21 mouse cellular contexts compared by ENCODE assay signal in the genomic region with DNA sequence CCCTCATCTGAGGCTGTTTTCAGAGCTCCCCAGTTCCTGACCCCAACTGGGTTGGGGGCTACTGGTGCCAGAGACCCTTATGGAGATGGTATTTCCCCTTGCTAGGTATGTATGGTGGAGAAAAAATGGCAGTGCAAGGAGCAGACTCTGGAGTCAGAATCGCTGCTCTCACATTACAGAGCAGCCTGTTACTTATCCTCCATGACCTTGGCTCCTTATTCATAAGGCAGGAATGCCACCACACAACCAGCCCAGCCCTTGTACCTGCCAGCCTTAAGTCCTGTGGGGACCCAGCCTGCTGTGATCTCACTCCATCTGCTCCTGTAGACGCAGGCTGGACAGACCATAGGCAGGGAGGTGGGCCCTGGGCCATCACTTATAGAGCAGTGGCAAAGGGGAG. TPM values are rescaled to one million over a fixed set of nuclear protein-coding genes. Genes with fewer than 3 reads are reported as not detected.
A peak's percentile ranks its signal among the peaks of the same experiment; 100 is the strongest.
DNase-seq lines count a peak whose midpoint lies in the region; ATAC-seq and TF ChIP-seq lines count a peak whose summit lies in the region.
"Had no signal": no experiment of that assay in that cellular context is flagged by ENCODE, and none has a peak within 500 bp of the region (broad histone marks: within the 10 kb centered on the region; RNA-seq: fewer than 3 reads in every experiment).

No protein-coding gene starts in this region.

- no peak for TF ChIP-seq POLR2A in kidney, adult 2 months (IDR thresholded peaks at IDR 0.05; ENCODE audit: low read depth, low read length)

- no peaks in the 10 kb centered on the region for H3K9me3 ChIP-seq in kidney, embryonic 16.5 days (ENCODE audit: low read length)
- H3K9me3 ChIP-seq: forebrain, embryonic 10.5 days; forebrain, embryonic 13.5 days; heart, embryonic 13.5 days; hindbrain, embryonic 12.5 days; hindbrain, embryonic 15.5 days had no signal

- peak; percentile 48 for DNase-seq in adrenal gland, adult 2 months
- no peak for DNase-seq in adrenal gland, postnatal 25 days
- DNase-seq in kidney, adult 2 months = peak; percentile 21
- DNase-seq in urinary bladder, postnatal 14 days (ENCODE audit: low spot score) = peak; percentile 41
- DNase-seq in urinary bladder, postnatal 10 days (ENCODE audit: low spot score) = no peak
- peak; percentile 44 for DNase-seq in NIH3T3 (ENCODE audit: low read depth)
- DNase-seq in right cerebral cortex, postnatal 4 days = no peak
- DNase-seq: cerebellum, adult 18-20 months; cerebellum, adult 9-10 months; cerebellum, postnatal 14 days; gastrocnemius, postnatal 14 days; heart, adult 18-20 months had no signal

- H3K4me3 ChIP-seq in kidney, adult 2 months (ENCODE audit: insufficient read depth, low read depth, low read length) = no peak overlapping the region
- no peak overlapping the region for H3K4me3 ChIP-seq in kidney, embryonic 16.5 days (ENCODE audit: low read length)
- H3K4me3 ChIP-seq: forebrain, embryonic 10.5 days; forebrain, embryonic 13.5 days; heart, embryonic 13.5 days; hindbrain, embryonic 12.5 days; hindbrain, embryonic 15.5 days had no signal

- no peak for TF ChIP-seq CTCF in kidney, adult 2 months (conservative IDR thresholded peaks at IDR 0.05; ENCODE audit: insufficient read depth, insufficient read length, low read depth, low read length)

- no peak overlapping the region for H3K9ac ChIP-seq in kidney, embryonic 16.5 days (replicated peaks; ENCODE audit: low read length)
- H3K9ac ChIP-seq: forebrain, embryonic 13.5 days; heart, embryonic 13.5 days; hindbrain, embryonic 12.5 days; hindbrain, embryonic 15.5 days had no signal

- H3K27me3 ChIP-seq in kidney, adult 2 months (replicated peaks; ENCODE audit: control insufficient read depth, insufficient read depth, low read length) = no peaks in the 10 kb centered on the region
- no peaks in the 10 kb centered on the region for H3K27me3 ChIP-seq in kidney, embryonic 16.5 days (ENCODE audit: insufficient read depth, low read length)
- H3K27me3 ChIP-seq: forebrain, embryonic 13.5 days; heart, embryonic 13.5 days; hindbrain, embryonic 12.5 days; hindbrain, embryonic 15.5 days had no signal

- WGBS in kidney, adult 2 months = 50% methylated on average over 2 of the region's 2 CpGs
- 83% methylated on average over 2 of the region's 2 CpGs for WGBS in kidney, embryonic 16.5 days

- H3K4me2 ChIP-seq in kidney, embryonic 16.5 days (replicated peaks; ENCODE audit: low read depth, low read length) = no peak overlapping the region
- H3K4me2 ChIP-seq: forebrain, embryonic 13.5 days; heart, embryonic 13.5 days; hindbrain, embryonic 12.5 days; hindbrain, embryonic 15.5 days had no signal

- no peak for ATAC-seq in kidney, embryonic 16.5 days (ENCODE audit: low FRiP score, low TSS enrichment)
- ATAC-seq: activated CD4-positive, CD25-positive, alpha-beta regulatory T cell, adult 4 months; CD4-positive, CD25-positive, alpha-beta regulatory T cell, adult 4 months; forebrain, embryonic 13.5 days; forebrain, embryonic 16.5 days had no signal

- no peaks in the 10 kb centered on the region for H3K4me1 ChIP-seq in kidney, adult 2 months (ENCODE audit: control insufficient read depth, insufficient read depth, low read length)
- H3K4me1 ChIP-seq in kidney, embryonic 16.5 days (ENCODE audit: insufficient read depth, low read length) = no peaks in the 10 kb centered on the region
- H3K4me1 ChIP-seq: forebrain, embryonic 13.5 days; hindbrain, embryonic 12.5 days; hindbrain, embryonic 15.5 days had no signal

- H3K27ac ChIP-seq in kidney, adult 2 months (ENCODE audit: insufficient read depth, low read depth, low read length) = no peak overlapping the region
- no peak overlapping the region for H3K27ac ChIP-seq in kidney, embryonic 16.5 days (ENCODE audit: low read length)
- H3K27ac ChIP-seq: forebrain, embryonic 10.5 days; forebrain, embryonic 13.5 days; heart, embryonic 13.5 days; hindbrain, embryonic 12.5 days; hindbrain, embryonic 15.5 days had no signal

- peaks cover 4% of the 10 kb centered on the region; the same call in 1 of the 2 replicates for H3K36me3 ChIP-seq in kidney, adult 2 months (ENCODE audit: control insufficient read depth, insufficient read depth, low read length)
- peaks cover 60% of the 10 kb centered on the region for H3K36me3 ChIP-seq in kidney, embryonic 16.5 days (ENCODE audit: insufficient read depth, low read length)
- H3K36me3 ChIP-seq: hindbrain, embryonic 15.5 days had no signal

RNA-seq across cellular contexts. Expression of a gene that starts 37.9 kb away (rescaled TPM):
- 10 to 100 TPM; 23.6 to 32.4 TPM for total RNA-seq in adrenal gland, adult 2 months (2021)
- 13.0 and 14.7 TPM in 2 replicates for polyA plus RNA-seq in adrenal gland, adult 2 months (2012; rRNA removed)
- total RNA-seq in adrenal gland, postnatal 25 days (2021) = 25.0 and 29.6 TPM in 2 replicates
- 21.4 and 26.5 TPM in 2 replicates for polyA plus RNA-seq in kidney, adult 2 months (2012; rRNA removed)
- polyA plus RNA-seq in kidney, embryonic 16.5 days (2015; fragmentation: Nextera tagmentation; extraction: Ambion mirVana) = 39.2 and 41.1 TPM in 2 replicates

Comparison
In these comparisons a context has a peak if more than half of its experiments do, and no peak if none do; other contexts are left out.
1. DNase-seq: peak in adrenal gland, adult 2 months (single experiment), kidney, adult 2 months (single experiment), urinary bladder, postnatal 14 days (single experiment) and NIH3T3 (single experiment); none in adrenal gland, postnatal 25 days (single experiment), urinary bladder, postnatal 10 days (single experiment) and right cerebral cortex, postnatal 4 days (single experiment).